ENCODE assay signal across 8 mouse cellular contexts in the genomic region with DNA sequence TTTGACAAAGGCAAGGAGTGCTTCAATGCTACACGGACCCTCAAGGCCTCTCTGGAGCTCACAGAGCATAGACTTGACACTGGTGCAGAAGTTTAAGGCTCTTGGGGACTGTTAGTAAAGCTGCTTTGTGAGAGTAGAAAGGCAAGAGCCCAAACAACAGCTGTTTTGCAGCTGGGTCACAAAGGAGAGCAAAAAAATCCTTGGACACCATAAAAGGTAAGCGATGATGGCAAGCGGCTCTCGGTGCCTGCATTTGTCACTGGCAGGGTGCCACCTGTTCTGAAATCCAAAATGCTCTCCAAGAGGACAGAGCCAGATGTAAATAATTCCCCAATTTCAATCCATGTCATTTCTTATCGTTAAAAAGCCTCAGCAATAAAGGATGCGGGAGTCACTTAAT.
DNase-seq lines count a peak whose midpoint lies in the region; ATAC-seq and TF ChIP-seq lines count a peak whose summit lies in the region.

No protein-coding gene starts in this region.

- no peak for ATAC-seq in intestine, embryonic 15.5 days
- ATAC-seq in intestine, embryonic 16.5 days: no peak
- no peak for ATAC-seq in liver, embryonic 12.5 days
- no peak for ATAC-seq in midbrain, embryonic 11.5 days (ENCODE audit: low FRiP score)

- no peak for TF ChIP-seq POLR2A in thymus, adult 2 months (IDR thresholded peaks at IDR 0.05; ENCODE audit: control insufficient read depth, extremely low read depth, insufficient read depth, low read length, poor library complexity)

- 44% methylated on average over 6 of the region's 6 CpGs for WGBS in intestine, embryonic 15.5 days
- WGBS in intestine, embryonic 16.5 days: 51% methylated on average over 6 of the region's 6 CpGs
- WGBS in thymus, adult 2 months: 90% methylated on average over 6 of the region's 6 CpGs
- WGBS in liver, embryonic 12.5 days (ENCODE audit: insufficient replicate concordance): 83% methylated on average over 6 of the region's 6 CpGs
- WGBS in midbrain, embryonic 11.5 days: 80% methylated on average over 6 of the region's 6 CpGs

- peak; percentile 57 to 74 for DNase-seq in cerebellum, postnatal 25 days
- peak; percentile 46 for DNase-seq in kidney, postnatal 10 days
- peak; percentile 19 for DNase-seq in ovary, postnatal 36 days (ENCODE audit: low spot score)
- no peak for DNase-seq in thymus, adult 2 months
- no peak for DNase-seq in midbrain, embryonic 11.5 days (ENCODE audit: low spot score, missing footprints)

- H3K27ac ChIP-seq in intestine, embryonic 15.5 days: 0 out of 2 replicates have a peak overlapping the region, but pooled peaks have one; percentile 51
- H3K27ac ChIP-seq in intestine, embryonic 16.5 days (ENCODE audit: low read length): no peak overlapping the region
- H3K27ac ChIP-seq in thymus, adult 2 months (ENCODE audit: control insufficient read depth, insufficient read depth, low read length): no peak overlapping the region
- no peak overlapping the region for H3K27ac ChIP-seq in liver, embryonic 12.5 days
- H3K27ac ChIP-seq in midbrain, embryonic 11.5 days (ENCODE audit: low read depth, low read length): no peak overlapping the region

- no peaks in the 10 kb centered on the region for H3K9me3 ChIP-seq in intestine, embryonic 15.5 days
- H3K9me3 ChIP-seq in intestine, embryonic 16.5 days (ENCODE audit: control insufficient read depth, low read length): no peaks in the 10 kb centered on the region
- no peaks in the 10 kb centered on the region for H3K9me3 ChIP-seq in liver, embryonic 12.5 days (replicated peaks)
- no peaks in the 10 kb centered on the region for H3K9me3 ChIP-seq in midbrain, embryonic 11.5 days (ENCODE audit: control insufficient read depth, low read length)

- H3K9ac ChIP-seq in intestine, embryonic 15.5 days: no peak overlapping the region
- H3K9ac ChIP-seq in intestine, embryonic 16.5 days (ENCODE audit: low read depth, low read length): no peak overlapping the region
- H3K9ac ChIP-seq in liver, embryonic 12.5 days: no peak overlapping the region
- no peak overlapping the region for H3K9ac ChIP-seq in midbrain, embryonic 11.5 days (ENCODE audit: low read length)

- no peak overlapping the region for H3K4me3 ChIP-seq in intestine, embryonic 15.5 days (replicated peaks)
- H3K4me3 ChIP-seq in intestine, embryonic 16.5 days (ENCODE audit: low read length): no peak overlapping the region
- H3K4me3 ChIP-seq in thymus, adult 2 months (ENCODE audit: control insufficient read depth, insufficient read depth, low read length): no peak overlapping the region
- H3K4me3 ChIP-seq in liver, embryonic 12.5 days: no peak overlapping the region
- H3K4me3 ChIP-seq in midbrain, embryonic 11.5 days (ENCODE audit: low read depth, low read length): no peak overlapping the region

- no peak overlapping the region for H3K4me2 ChIP-seq in intestine, embryonic 15.5 days (replicated peaks)
- no peak overlapping the region for H3K4me2 ChIP-seq in intestine, embryonic 16.5 days (ENCODE audit: low read depth, low read length)
- H3K4me2 ChIP-seq in liver, embryonic 12.5 days: no peak overlapping the region
- H3K4me2 ChIP-seq in midbrain, embryonic 11.5 days: no peak overlapping the region

- H3K27me3 ChIP-seq in intestine, embryonic 15.5 days (replicated peaks): no peaks in the 10 kb centered on the region
- no peaks in the 10 kb centered on the region for H3K27me3 ChIP-seq in intestine, embryonic 16.5 days (replicated peaks; ENCODE audit: control insufficient read depth, insufficient read depth, low read length)
- H3K27me3 ChIP-seq in thymus, adult 2 months (ENCODE audit: control insufficient read depth, insufficient read depth, low read length): no peaks in the 10 kb centered on the region
- no peaks in the 10 kb centered on the region for H3K27me3 ChIP-seq in liver, embryonic 12.5 days (replicated peaks)
- no peaks in the 10 kb centered on the region for H3K27me3 ChIP-seq in midbrain, embryonic 11.5 days (ENCODE audit: control insufficient read depth, insufficient read depth, low read length)

- H3K36me3 ChIP-seq in intestine, embryonic 15.5 days: no peaks in the 10 kb centered on the region
- no peaks in the 10 kb centered on the region for H3K36me3 ChIP-seq in intestine, embryonic 16.5 days (ENCODE audit: control insufficient read depth, insufficient read depth, low read length)
- no peaks in the 10 kb centered on the region for H3K36me3 ChIP-seq in thymus, adult 2 months (ENCODE audit: control insufficient read depth, insufficient read depth, low read length)
- H3K36me3 ChIP-seq in liver, embryonic 12.5 days: no peaks in the 10 kb centered on the region
- no peaks in the 10 kb centered on the region for H3K36me3 ChIP-seq in midbrain, embryonic 11.5 days (ENCODE audit: control insufficient read depth, insufficient read depth, low read length)

- no peak for TF ChIP-seq CTCF in thymus, adult 2 months (IDR thresholded peaks at IDR 0.05; ENCODE audit: borderline replicate concordance, control insufficient read depth, extremely low read depth, insufficient read depth, low read length, poor library complexity)

- 0 out of 2 replicates have a peak, but pooled peaks cover 4% of the 10 kb centered on the region for H3K4me1 ChIP-seq in intestine, embryonic 15.5 days (replicated peaks)
- no peaks in the 10 kb centered on the region for H3K4me1 ChIP-seq in intestine, embryonic 16.5 days (ENCODE audit: control insufficient read depth, insufficient read depth, low read length)
- no peaks in the 10 kb centered on the region for H3K4me1 ChIP-seq in thymus, adult 2 months (replicated peaks; ENCODE audit: control insufficient read depth, insufficient read depth, low read length)
- no peaks in the 10 kb centered on the region for H3K4me1 ChIP-seq in liver, embryonic 12.5 days
- no peaks in the 10 kb centered on the region for H3K4me1 ChIP-seq in midbrain, embryonic 11.5 days (ENCODE audit: control insufficient read depth, insufficient read depth, low read length)

Comparison
In these comparisons a context has a peak if more than half of its experiments do, and no peak if none do; other contexts are left out.
1. DNase-seq: peak in cerebellum, postnatal 25 days (2 of 2), kidney, postnatal 10 days (single experiment) and ovary, postnatal 36 days (single experiment); none in thymus, adult 2 months (single experiment) and midbrain, embryonic 11.5 days (single experiment).